Mouse (Mus musculus): Measurements from ENCODE around the gene Dab1.

GRCm38 (mm10) chr4:104468666-104469065, 849.5 kb downstream of the Dab1 start:
- TF ChIP-seq CTCF (IDR thresholded peaks at IDR 0.05; ENCODE audit: control insufficient read depth, insufficient read depth, insufficient read length) (no peak), MAX (IDR thresholded peaks at IDR 0.05) (no peak)
